Mouse (Mus musculus) v-Abl transformed pro-B cells (cell line): ENCODE measurements around the gene Pigk.

Source experiments
- in situ Hi-C, 2 experiments: fragments of 400-800 bp; cut with MboI; formaldehyde crosslinking; loops; one replicate each; pipeline ENCODE4 v1.15.1; 2025; ENCODE audit not compliant: unreplicated experiment in 2 of 2

Gene Pigk

DNA sequence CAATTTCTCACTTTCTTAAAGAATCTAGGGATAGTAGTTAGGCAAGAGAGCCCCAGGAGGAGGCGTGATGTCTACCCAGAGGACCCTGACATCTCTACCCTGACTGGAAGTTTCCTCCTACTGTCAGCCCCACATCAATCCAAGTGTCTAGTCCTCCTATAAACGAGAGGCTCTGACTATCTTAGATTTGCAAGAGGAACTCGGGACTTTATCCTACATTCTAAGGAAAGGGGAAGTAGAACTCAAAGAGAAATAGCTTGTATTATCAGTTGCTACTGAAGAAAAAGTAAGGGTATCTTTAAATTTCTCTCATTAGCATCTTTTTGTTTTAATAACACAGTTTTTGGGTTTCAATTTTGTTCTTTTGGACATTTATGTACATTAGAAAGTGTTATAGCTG is 106.5 kb downstream of the Pigk start:
- in situ Hi-C loops: no loop called here

DNA sequence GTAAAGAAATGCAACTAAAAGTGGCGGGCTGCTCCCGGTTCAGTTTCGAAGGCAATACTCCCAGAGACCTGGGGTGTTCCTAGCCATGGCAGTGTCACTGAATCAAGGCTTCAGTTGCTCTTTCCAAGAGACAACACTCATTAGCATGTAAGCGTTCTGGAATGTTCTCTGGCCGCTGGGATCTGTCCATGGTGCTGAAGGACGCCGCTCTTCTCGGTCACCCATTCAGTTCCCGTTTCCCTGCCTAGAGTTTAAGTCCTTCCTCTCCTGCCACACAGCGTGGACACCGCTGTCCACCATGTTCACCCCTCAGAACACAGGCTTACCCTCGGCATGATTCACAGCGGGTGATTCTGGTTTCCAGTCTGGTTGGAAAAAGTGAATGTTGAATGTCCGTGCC is 107.3 kb downstream of the Pigk start:
- in situ Hi-C loops: no loop called here

DNA sequence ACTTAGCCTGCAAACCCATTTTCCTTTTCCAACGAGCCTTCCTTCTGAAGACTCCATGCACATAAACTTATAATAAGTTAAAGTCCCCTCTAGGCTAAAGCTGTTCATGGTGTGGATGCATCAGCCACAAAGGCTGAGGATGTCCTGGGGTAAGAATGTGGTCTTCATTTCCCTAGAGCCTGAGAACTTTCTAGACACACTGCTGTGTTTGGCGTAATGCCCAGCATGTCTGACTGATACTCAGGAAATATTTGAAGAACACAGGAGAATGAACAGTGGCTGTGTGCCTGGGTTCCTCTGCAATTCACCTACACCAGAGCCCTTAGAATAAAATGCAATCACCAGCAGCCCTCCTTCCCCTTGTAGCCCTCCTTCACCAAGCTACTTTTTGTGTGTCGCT is 117.5 kb downstream of the Pigk start:
- in situ Hi-C loops: no loop called here

DNA sequence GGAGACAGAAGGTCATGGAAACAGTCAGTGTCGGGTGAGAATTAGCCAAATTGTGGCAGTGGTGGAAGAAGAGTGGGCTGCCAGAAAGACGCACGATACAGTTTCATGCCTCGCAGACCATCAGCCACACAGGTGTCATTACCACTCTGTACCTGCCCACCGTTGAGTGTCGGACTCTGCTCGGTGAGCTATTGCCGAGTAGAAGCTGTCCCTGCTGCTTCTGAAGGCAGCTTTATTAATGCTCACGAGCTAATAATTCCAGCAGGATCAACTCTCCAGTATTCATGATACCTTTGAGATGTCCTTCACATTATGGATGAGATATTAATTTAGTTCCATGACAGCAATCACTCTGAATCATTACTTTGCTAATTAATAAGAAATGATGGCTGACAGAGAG is 118.1 kb downstream of the Pigk start:
- in situ Hi-C loops: no loop called here

GRCm38 (mm10) chr3:152832436-152832835 is 118.5 kb downstream of the Pigk start:
- in situ Hi-C loops: no loop called here

DNA sequence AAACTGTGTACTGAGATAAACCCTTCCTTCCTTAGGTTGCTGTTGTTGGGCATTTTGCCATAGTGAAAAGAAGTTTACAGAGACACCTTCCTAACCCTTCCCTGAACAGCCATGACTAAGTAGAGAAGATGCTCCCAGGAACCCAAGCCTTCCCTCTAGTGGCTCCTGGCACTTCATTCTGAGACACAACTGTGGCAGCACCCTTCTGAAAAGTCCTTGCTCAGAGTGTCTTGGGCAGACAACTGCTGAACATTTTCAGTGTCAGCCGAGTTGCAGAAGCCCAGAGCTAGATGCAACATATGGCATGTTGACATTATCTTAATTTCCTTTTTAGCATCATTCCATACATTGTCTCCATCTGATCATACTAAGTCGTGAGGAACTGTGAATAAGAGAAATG is 123.5 kb downstream of the Pigk start:
- in situ Hi-C loops: no loop called here

GRCm38 (mm10) chr3:152837938-152838337 is 124.0 kb downstream of the Pigk start:
- in situ Hi-C loops: no loop called here

DNA sequence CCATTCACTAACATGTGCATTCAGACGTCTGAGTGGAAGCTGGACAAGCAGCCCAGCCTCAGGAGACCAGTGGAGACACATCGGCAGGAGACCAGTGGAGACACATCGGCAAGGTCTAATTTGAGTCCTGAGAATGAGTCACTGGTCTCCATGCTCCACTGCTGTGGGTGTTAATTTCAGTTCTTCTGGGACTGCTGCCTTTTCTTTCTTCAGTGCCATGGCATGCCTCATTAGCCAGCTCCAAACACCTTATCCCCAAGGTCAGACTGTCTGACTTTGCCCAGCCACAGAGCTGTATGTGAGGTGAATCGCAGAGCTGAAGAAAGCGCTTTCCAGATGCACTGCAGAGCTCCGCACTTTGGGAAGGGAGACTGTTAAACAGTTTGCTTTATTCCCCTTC is 127.4 kb downstream of the Pigk start:
- in situ Hi-C loops: no loop called here

GRCm38 (mm10) chr3:152842648-152843047 is 128.7 kb downstream of the Pigk start:
- in situ Hi-C loops: no loop called here

DNA sequence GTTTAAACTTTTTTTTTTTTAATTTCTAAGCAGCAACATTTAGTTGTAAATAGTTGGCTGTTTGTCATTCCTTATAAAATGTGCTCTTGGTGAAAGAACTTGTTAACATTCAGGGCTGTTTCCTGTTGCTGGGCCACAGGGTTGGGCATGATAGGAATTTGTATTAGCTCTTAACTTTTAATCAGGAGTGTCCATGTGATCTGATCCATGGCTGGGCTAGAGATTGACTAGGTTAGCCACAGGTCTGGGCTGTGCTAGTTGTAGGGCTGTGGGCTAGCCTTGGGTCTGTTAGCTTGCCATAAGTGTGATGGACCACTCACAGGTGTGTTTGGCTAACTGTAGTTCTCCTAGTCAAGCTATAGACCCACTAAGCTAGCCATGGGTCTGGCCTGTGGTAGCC is 130.0 kb downstream of the Pigk start:
- in situ Hi-C loops: no loop called here

GRCm38 (mm10) chr3:152855006-152855614 is 141.2 kb downstream of the Pigk start:
- in situ Hi-C loops: no loop called here

DNA sequence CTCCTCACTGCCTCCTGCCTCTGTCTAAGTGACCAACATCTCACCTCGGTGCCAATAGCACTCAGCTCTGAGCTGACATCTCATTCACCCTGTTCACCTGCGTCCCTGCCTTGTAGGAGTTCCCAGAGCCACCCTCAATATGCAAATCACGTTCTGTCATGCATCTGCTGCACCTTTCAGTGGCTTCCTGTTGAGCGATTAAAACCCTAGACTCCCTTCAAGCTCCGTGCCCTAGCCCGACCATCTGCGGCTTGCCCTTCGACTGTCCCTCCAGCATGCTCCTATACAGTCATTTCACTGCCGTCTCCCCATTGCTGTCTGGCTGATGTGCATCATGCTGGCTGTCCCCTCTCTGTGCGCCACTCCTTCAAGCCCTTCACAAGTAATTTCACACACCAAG is 142.2 kb downstream of the Pigk start:
- in situ Hi-C loops: no loop called here

DNA sequence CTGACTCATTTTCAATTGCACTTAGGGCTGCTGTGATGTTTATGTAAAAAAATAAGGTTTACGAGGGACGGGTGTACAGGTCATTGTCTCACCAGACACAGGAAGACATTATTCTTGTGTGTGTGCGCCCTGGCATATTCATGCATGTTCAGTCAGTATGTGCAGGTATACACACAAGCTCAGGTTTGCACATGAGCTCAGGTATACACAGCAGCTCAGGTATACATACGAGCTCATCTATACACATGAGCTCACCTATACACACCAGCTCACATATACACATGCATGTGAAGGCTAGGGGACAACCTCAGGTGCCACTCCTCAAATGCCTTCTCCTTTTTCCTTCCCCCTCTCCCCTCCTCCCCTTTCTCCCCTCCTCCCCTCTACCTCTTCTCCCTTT is 147.6 kb downstream of the Pigk start:
- in situ Hi-C loops: no loop called here

DNA sequence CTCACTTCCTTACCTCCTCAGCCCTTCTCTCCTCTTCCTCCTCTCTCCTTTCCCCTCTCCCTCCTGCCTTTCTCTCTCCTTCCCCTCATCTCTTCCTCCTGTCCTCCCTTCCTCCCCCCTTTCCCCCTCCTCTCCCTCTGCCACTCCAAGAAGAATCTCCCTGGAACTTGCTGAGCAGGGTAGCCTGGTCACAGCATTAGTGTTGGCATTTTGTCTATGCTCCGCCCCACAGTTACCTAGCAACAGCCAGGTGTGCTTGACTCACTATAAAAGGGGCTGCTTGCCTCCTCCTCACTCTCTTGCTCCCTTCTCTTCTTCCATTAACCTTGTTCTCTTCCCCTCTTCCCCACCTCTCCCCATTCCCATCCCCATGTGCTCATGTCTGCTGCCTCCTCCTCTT is 148.1 kb downstream of the Pigk start:
- in situ Hi-C loops: no loop called here

GRCm38 (mm10) chr3:152866035-152866965 is 152.4 kb downstream of the Pigk start:
- in situ Hi-C loops: no loop called here

GRCm38 (mm10) chr3:152867654-152868525 is 154.0 kb downstream of the Pigk start:
- in situ Hi-C loops: no loop called here

DNA sequence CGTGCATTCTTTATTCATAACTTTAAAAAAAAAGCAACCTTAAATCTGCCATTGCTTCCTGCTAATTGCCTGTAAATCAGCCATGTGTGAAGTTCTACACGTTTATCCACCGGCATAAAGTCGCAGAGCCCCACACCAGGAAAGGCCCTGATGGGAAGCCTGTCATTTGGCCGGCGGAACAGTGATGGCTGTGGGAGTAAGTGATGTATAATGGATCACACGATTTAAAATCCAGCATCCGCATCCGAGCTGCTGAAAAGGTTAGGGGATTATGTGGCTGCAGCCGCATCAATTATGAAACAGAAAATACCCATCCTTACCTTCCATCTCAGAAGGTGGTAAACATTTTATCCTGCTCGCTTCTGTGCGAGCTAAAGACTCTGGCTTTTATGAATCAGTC is 158.2 kb downstream of the Pigk start:
- in situ Hi-C loops: no loop called here

DNA sequence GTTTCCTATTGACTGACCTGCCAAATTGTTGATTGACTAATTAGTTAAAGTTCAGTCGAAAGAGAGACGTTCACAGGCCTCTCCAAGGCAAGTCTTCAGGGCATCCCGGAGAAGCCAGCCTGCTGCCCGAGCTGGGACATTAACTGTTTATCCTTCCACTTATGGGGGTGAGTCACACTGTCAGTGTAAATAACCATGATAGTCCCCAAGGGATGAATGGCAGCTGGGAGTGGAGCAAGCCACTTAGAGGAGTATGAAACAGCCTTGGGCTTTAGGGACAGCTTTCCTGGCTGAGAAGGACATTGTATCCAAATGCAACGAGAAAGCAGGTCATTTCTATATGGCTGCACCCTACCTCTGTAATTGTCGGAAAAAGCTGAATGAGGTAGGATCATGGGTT is 158.7 kb downstream of the Pigk start:
- in situ Hi-C loops: no loop called here

- in situ Hi-C loops: no loop called here
Measured at GRCm38 (mm10) chr3:152874431-152875355, 160.8 kb downstream of the Pigk start.

DNA sequence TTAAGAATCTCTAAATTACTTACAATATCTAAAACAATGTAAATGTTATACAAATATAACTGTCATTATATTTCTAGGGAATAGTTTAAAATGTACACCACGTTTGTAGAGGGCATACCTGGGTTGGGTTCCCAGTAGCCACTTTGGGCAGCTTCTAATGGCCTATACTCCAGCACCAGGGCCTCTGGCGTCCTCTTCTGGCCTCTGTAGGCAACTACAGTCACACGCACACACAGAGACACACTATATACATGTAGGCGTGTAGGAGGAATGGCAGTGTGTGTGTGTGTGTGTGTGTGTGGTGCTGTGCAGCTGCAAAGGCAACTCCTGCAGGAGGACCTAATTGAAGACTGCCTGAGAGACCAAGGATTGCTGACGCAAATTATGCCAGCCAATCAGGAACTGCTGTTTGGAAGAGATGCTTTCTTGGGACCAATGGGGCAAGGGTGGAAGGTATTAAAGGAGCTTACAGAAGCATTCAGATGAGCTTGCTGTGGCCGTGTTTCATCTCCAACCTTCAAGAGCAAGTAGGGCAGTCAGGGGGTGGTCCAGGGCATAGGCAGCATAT is 161.9 kb downstream of the Pigk start:
- in situ Hi-C loops: no loop called here
